Comparison of ENCODE assay signal across 27 mouse cellular contexts in genomic region chr14:60763746-60764145, GRCm38 (mm10). TPM values are rescaled to one million over a fixed set of nuclear protein-coding genes. Genes with fewer than 3 reads are reported as not detected.
A peak's percentile ranks its signal among the peaks of the same experiment; 100 is the strongest.
DNase-seq lines count a peak whose midpoint lies in the region; ATAC-seq and TF ChIP-seq lines count a peak whose summit lies in the region.
"Had no signal": no experiment of that assay in that cellular context is flagged by ENCODE, and none has a peak within 500 bp of the region (broad histone marks: within the 10 kb centered on the region; RNA-seq: fewer than 3 reads in every experiment).

No protein-coding gene starts in this region.

- H3K79me2 ChIP-seq in heart, adult 2 months (replicated peaks; ENCODE audit: control insufficient read depth, insufficient read depth, low read length) = no peaks in the 10 kb centered on the region
- no peaks in the 10 kb centered on the region for H3K79me2 ChIP-seq in MEL (ENCODE audit: control insufficient read depth, insufficient read depth, low read length, poor library complexity)

- peak overlapping the region; percentile 89 for H3K27ac ChIP-seq in heart, adult 2 months
- no peak overlapping the region for H3K27ac ChIP-seq in heart, embryonic 10.5 days
- H3K27ac ChIP-seq in MEL (ENCODE audit: control insufficient read depth, low read depth, low read length) = no peak overlapping the region
- peak overlapping the region; percentile 79; the same call in 1 of the 2 replicates for H3K27ac ChIP-seq in heart, postnatal 0 days (ENCODE audit: low read depth)
- H3K27ac ChIP-seq: embryonic facial prominence, embryonic 15.5 days; hindbrain, postnatal 0 days; limb, embryonic 15.5 days; liver, embryonic 14.5 days; neural tube, embryonic 13.5 days had no signal

- peaks cover 29% of the 10 kb centered on the region for H3K4me1 ChIP-seq in heart, adult 2 months (ENCODE audit: control insufficient read depth, insufficient read depth, low read length)
- H3K4me1 ChIP-seq in heart, embryonic 10.5 days = peaks cover 39% of the 10 kb centered on the region
- H3K4me1 ChIP-seq in MEL (ENCODE audit: control insufficient read depth in 1 of 2, insufficient read depth in 2 of 2, low read length in 2 of 2) = no peaks in the 10 kb centered on the region
- H3K4me1 ChIP-seq in heart, postnatal 0 days (ENCODE audit: control insufficient read depth, insufficient read depth) = peaks cover 24% of the 10 kb centered on the region
- H3K4me1 ChIP-seq: embryonic facial prominence, embryonic 15.5 days had no signal

- H3K36me3 ChIP-seq in heart, adult 2 months (ENCODE audit: control insufficient read depth, insufficient read depth, low read length) = peaks cover 10% of the 10 kb centered on the region; the same call in 1 of the 2 replicates
- H3K36me3 ChIP-seq in heart, embryonic 10.5 days = peaks cover 44% of the 10 kb centered on the region
- H3K36me3 ChIP-seq in MEL (ENCODE audit: control insufficient read depth in 1 of 2, insufficient read depth in 2 of 2, low read length in 2 of 2) = no peaks in the 10 kb centered on the region
- H3K36me3 ChIP-seq in heart, postnatal 0 days (replicated peaks; ENCODE audit: control insufficient read depth, insufficient read depth, low read length) = peaks cover 41% of the 10 kb centered on the region

- no peak overlapping the region for H3K9ac ChIP-seq in heart, adult 2 months (ENCODE audit: low read depth, low read length)
- H3K9ac ChIP-seq in MEL (ENCODE audit: control insufficient read depth, low read depth, low read length, poor library complexity, severe bottlenecking) = no peak overlapping the region
- no peak overlapping the region for H3K9ac ChIP-seq in heart, postnatal 0 days (replicated peaks; ENCODE audit: low read depth, low read length)
- H3K9ac ChIP-seq: embryonic facial prominence, embryonic 15.5 days; limb, embryonic 15.5 days; liver, embryonic 14.5 days; lung, embryonic 14.5 days; neural tube, embryonic 13.5 days had no signal

- no peak overlapping the region for H3K4me3 ChIP-seq in heart, adult 2 months
- H3K4me3 ChIP-seq in heart, embryonic 10.5 days = no peak overlapping the region
- H3K4me3 ChIP-seq in MEL (ENCODE audit: control insufficient read depth in 1 of 2, insufficient read depth in 1 of 2, low read depth in 2 of 2, low read length in 2 of 2) = no peak overlapping the region
- no peak overlapping the region for H3K4me3 ChIP-seq in heart, postnatal 0 days (ENCODE audit: low read depth, low read length)
- H3K4me3 ChIP-seq: embryonic facial prominence, embryonic 15.5 days; limb, embryonic 15.5 days; neural tube, embryonic 13.5 days had no signal

- TF ChIP-seq RAD21 in MEL (IDR thresholded peaks at IDR 0.05; ENCODE audit: low read depth, low read length) = no peak

- H3K4me2 ChIP-seq in heart, postnatal 0 days (ENCODE audit: low read depth, low read length) = no peak overlapping the region
- H3K4me2 ChIP-seq: embryonic facial prominence, embryonic 15.5 days; limb, embryonic 15.5 days; lung, embryonic 14.5 days; neural tube, embryonic 13.5 days had no signal

- H3K9me3 ChIP-seq in heart, embryonic 10.5 days = no peaks in the 10 kb centered on the region
- H3K9me3 ChIP-seq in MEL (replicated peaks; ENCODE audit: insufficient read depth, low read length) = no peaks in the 10 kb centered on the region
- no peaks in the 10 kb centered on the region for H3K9me3 ChIP-seq in heart, postnatal 0 days (replicated peaks; ENCODE audit: control insufficient read depth, low read length)
- H3K9me3 ChIP-seq: embryonic facial prominence, embryonic 15.5 days; limb, embryonic 15.5 days; neural tube, embryonic 13.5 days had no signal

- TF ChIP-seq EP300 in heart, adult 2 months (IDR thresholded peaks at IDR 0.05; ENCODE audit: insufficient read depth, low read depth, low read length) = peak; percentile 70
- TF ChIP-seq EP300 in MEL (IDR thresholded peaks at IDR 0.05; ENCODE audit: low read depth in 1 of 2, low read length in 2 of 2) = no peak
- TF ChIP-seq EP300 in heart, postnatal 0 days (IDR thresholded peaks at IDR 0.05; ENCODE audit: low read depth) = no peak

- peak; percentile 27; the same call in 1 of the 2 replicates for TF ChIP-seq POLR2A in heart, adult 2 months (IDR thresholded peaks at IDR 0.05; ENCODE audit: insufficient read depth, low read depth, low read length)
- no peak for TF ChIP-seq POLR2A in MEL (IDR thresholded peaks at IDR 0.05; ENCODE audit: control insufficient read depth in 1 of 2, insufficient read depth in 1 of 2, low read depth in 1 of 2, low read length in 2 of 2, poor library complexity in 1 of 2)

- H3K27me3 ChIP-seq in heart, adult 2 months (ENCODE audit: control insufficient read depth, insufficient read depth, low read length) = no peaks in the 10 kb centered on the region
- no peaks in the 10 kb centered on the region for H3K27me3 ChIP-seq in heart, embryonic 10.5 days (ENCODE audit: insufficient read depth, poor library complexity, severe bottlenecking)
- H3K27me3 ChIP-seq in MEL (ENCODE audit: control insufficient read depth in 1 of 2, insufficient read depth in 2 of 2, low read length in 2 of 2) = peaks cover under 1 to 4% of the 10 kb centered on the region in 2 experiments; a peak in 3 of 4 replicates
- H3K27me3 ChIP-seq in heart, postnatal 0 days (ENCODE audit: control insufficient read depth, insufficient read depth, low read length) = no peaks in the 10 kb centered on the region
- H3K27me3 ChIP-seq: embryonic facial prominence, embryonic 15.5 days; limb, embryonic 15.5 days; neural tube, embryonic 13.5 days; Patski had no signal

- peak; percentile 38 to 50 for DNase-seq in heart, adult 2 months
- no peak for DNase-seq in heart, embryonic 10.5 days (ENCODE audit: low spot score)
- peak; percentile 12 for DNase-seq in MEL (ENCODE audit: low read depth, low spot score)
- DNase-seq in heart, postnatal 0 days (ENCODE audit: low spot score) = peak; percentile 20
- DNase-seq in cerebellum, postnatal 36 days = no peak
- no peak for DNase-seq in spleen, postnatal 4 days (ENCODE audit: low spot score in 2 of 2)
- DNase-seq: adrenal gland, adult 2 months; cerebellum, adult 8-10 months; gastrocnemius, postnatal 10 days; left cerebral cortex, postnatal 4 days; lung, embryonic 14.5 days; midbrain, embryonic 14.5 days; retina, postnatal 1 day; thymus, adult 18-20 months; thymus, postnatal 4 days had no signal

- no peak for TF ChIP-seq CTCF in heart, adult 2 months (IDR thresholded peaks at IDR 0.05)
- TF ChIP-seq CTCF in MEL (IDR thresholded peaks at IDR 0.05 in 2 of 3, conservative IDR thresholded peaks at IDR 0.05 in 1 of 3; ENCODE audit: control insufficient read depth in 1 of 3, insufficient read depth in 1 of 3, low read depth in 2 of 3, low read length in 3 of 3, poor library complexity in 1 of 3, severe bottlenecking in 1 of 3) = no peak
- TF ChIP-seq CTCF in heart, postnatal 0 days (IDR thresholded peaks at IDR 0.05; ENCODE audit: low read depth) = no peak

- intact Hi-C loops in heart, adult 2 months (cut with DNase I) = no loop called here

- WGBS in heart, adult 2 months = 40% methylated on average over 5 of the region's 5 CpGs
- WGBS in heart, embryonic 10.5 days = 79% methylated on average over 5 of the region's 5 CpGs
- WGBS in heart, postnatal 0 days = 59% methylated on average over 5 of the region's 5 CpGs

- ATAC-seq in common myeloid progenitor, adult 5-6 weeks (replicated peaks; ENCODE audit: low read depth, poor library complexity, severe bottlenecking) = peak; percentile 77
- no peak for ATAC-seq in heart, postnatal 0 days (ENCODE audit: insufficient read depth, low read depth)
- no peak for ATAC-seq in cerebellum, adult (ENCODE audit: insufficient number of reproducible peaks, low FRiP score, low TSS enrichment)
- ATAC-seq: forebrain, embryonic 14.5 days; hindbrain, postnatal 0 days; intestine, embryonic 16.5 days; Patski had no signal

TF ChIP-seq in MEL, 35 proteins besides CTCF, POLR2A, EP300 and RAD21:
- no peak for TF ChIP-seq CHD2 (IDR thresholded peaks at IDR 0.05; ENCODE audit: low read length)
- no peak for TF ChIP-seq MAZ (IDR thresholded peaks at IDR 0.05; ENCODE audit: low read depth, low read length)
- TF ChIP-seq TBP (IDR thresholded peaks at IDR 0.05; ENCODE audit: low read depth, low read length) = no peak
- no peak for TF ChIP-seq NELFE (IDR thresholded peaks at IDR 0.05; ENCODE audit: low read depth, low read length)
- no peak for TF ChIP-seq ETS1 (IDR thresholded peaks at IDR 0.05; ENCODE audit: low read depth, low read length)
- TF ChIP-seq ZNF384 (IDR thresholded peaks at IDR 0.05; ENCODE audit: low read depth, low read length) = no peak
- TF ChIP-seq TAL1 (IDR thresholded peaks at IDR 0.05; ENCODE audit: low read length) = no peak
- TF ChIP-seq MXI1 (IDR thresholded peaks at IDR 0.05; ENCODE audit: low read depth, low read length) = no peak

RNA-seq across cellular contexts. Expression of gene C1qtnf9, which starts 4.2 kb away (rescaled TPM):
- 10 to 100 TPM; 44.0 to 45.5 TPM for total RNA-seq in heart, adult 2 months (2021)
- 27.8 and 59.4 TPM in 2 replicates for polyA plus RNA-seq in heart, adult 2 months (2012; rRNA removed)
- polyA plus RNA-seq in heart, embryonic 10.5 days (2016; fragmentation: Nextera tagmentation; extraction: Ambion mirVana) = 0.10 and 0.13 TPM in 2 replicates
- total RNA-seq in MEL (2012; rRNA removed) = not detected in 2 replicates
- not detected for polyA plus RNA-seq in MEL (2012; ENCODE audit: insufficient read depth in 1 of 2, insufficient read length in 2 of 2, low read depth in 1 of 2, low replicate concordance in 2 of 2, missing spikeins in 1 of 2)
- total RNA-seq in common myeloid progenitor, adult 5-6 weeks (2017) = not detected in 2 replicates
- 2.2 and 2.8 TPM in 2 replicates for total RNA-seq in heart, postnatal 0 days (2014; rRNA removed; ENCODE audit: low replicate concordance)
- polyA plus RNA-seq in heart, postnatal 0 days (2015; fragmentation: Nextera tagmentation; extraction: Ambion mirVana) = 4.6 and 5.4 TPM in 2 replicates
- total RNA-seq: hindbrain, postnatal 0 days; megakaryocyte-erythroid progenitor cell, adult 5-6 weeks had no signal
- polyA plus RNA-seq: forebrain, embryonic 14.5 days; kidney, embryonic 14.5 days; midbrain, embryonic 14.5 days; Patski had no signal

RNA-seq across cellular contexts. Expression of gene Mipep, which starts 20.6 kb away (rescaled TPM):
- 10 to 100 TPM; 61.6 to 71.8 TPM for total RNA-seq in heart, adult 2 months (2021)
- polyA plus RNA-seq in heart, adult 2 months (2012; rRNA removed) = 26.0 and 38.4 TPM in 2 replicates
- 24.7 and 24.9 TPM in 2 replicates for polyA plus RNA-seq in heart, embryonic 10.5 days (2016; fragmentation: Nextera tagmentation; extraction: Ambion mirVana)
- 19.1 and 21.1 TPM in 2 replicates for total RNA-seq in MEL (2012; rRNA removed)
- polyA plus RNA-seq in MEL (2012; ENCODE audit: insufficient read depth in 1 of 2, insufficient read length in 2 of 2, low read depth in 1 of 2, low replicate concordance in 2 of 2, missing spikeins in 1 of 2) = 10 to 100 TPM in 1 of 2 experiments, not detected in 1; 26.4 TPM
- 21.7 and 24.5 TPM in 2 replicates for total RNA-seq in common myeloid progenitor, adult 5-6 weeks (2017)
- total RNA-seq in heart, postnatal 0 days (2014; rRNA removed; ENCODE audit: low replicate concordance) = 49.1 and 60.9 TPM in 2 replicates
- polyA plus RNA-seq in heart, postnatal 0 days (2015; fragmentation: Nextera tagmentation; extraction: Ambion mirVana) = 29.2 and 29.3 TPM in 2 replicates

Comparison
In these comparisons a context has a peak if more than half of its experiments do, and no peak if none do; other contexts are left out.
1. DNase-seq: peak in heart, adult 2 months (2 of 2), MEL (single experiment) and heart, postnatal 0 days (single experiment); none in heart, embryonic 10.5 days (single experiment), cerebellum, postnatal 36 days (0 of 2) and spleen, postnatal 4 days (0 of 2).
2. H3K27ac ChIP-seq: peak in heart, adult 2 months (single experiment) and heart, postnatal 0 days (single experiment); none in heart, embryonic 10.5 days (single experiment) and MEL (single experiment).
3. RNA of gene C1qtnf9, which starts 4.2 kb away (total RNA-seq): 44.0 to 45.5 TPM in heart, adult 2 months; 2.2 to 2.8 TPM in heart, postnatal 0 days, not detected in MEL and not detected in common myeloid progenitor, adult 5-6 weeks; every median in the first group is over 10 times any median in the second.